Mouse (Mus musculus): Measurements from ENCODE around the gene Rbm33.

DNA sequence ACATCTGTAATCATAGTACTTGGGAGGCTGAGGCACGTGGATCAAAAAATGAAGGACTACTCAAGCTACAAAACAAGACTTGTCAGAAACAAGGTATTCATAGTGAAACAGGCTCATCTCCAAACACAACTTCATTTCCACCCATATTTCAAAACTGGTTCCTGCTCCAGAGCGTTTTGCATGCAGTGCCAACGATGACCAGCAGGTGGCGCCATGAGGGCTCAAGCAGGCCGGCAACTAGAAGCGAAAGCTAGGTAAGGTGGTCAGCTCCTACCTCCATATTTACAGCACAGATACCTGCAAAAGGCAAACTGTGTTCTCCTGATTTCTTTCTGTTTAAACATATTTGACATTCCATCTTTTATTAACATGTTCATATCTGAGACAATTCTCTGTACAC, 22.9 kb upstream of the Rbm33 start:
- TF ChIP-seq CTCF (IDR thresholded peaks at IDR 0.05; ENCODE audit: extremely low read depth, insufficient read depth, insufficient read length, insufficient replicate concordance) (peak; percentile 96), POLR2A (IDR thresholded peaks at IDR 0.05; ENCODE audit: low read depth, low read length) (no peak)

Measured in spleen, adult 2 months (tissue).